Mouse (Mus musculus) thymus, adult 18-20 months (tissue): ENCODE measurements at regions not wholly inside any gene's neighbourhood (a gene's known extent, or its start where the extent isn't known, plus 50 kb on each side); places are given as distances from the start of the nearest gene placed in this dataset.
"Not testable (repeated sequence)": the region's sequence is repeated elsewhere in the genome, so short reads cannot be mapped to it uniquely, and the experiment has no call there.

ENCODE experiments used
- DNase-seq, 2 experiments: peaks; one replicate each; pipeline ENCODE4 v3.0.0; 2022; ENCODE audit warnings: mixed read lengths in 2 of 2

- no peak for DNase-seq
Observed at GRCm38 (mm10) chr4:7913191-7913590, 325.6 kb downstream of the Car8 start.

DNA sequence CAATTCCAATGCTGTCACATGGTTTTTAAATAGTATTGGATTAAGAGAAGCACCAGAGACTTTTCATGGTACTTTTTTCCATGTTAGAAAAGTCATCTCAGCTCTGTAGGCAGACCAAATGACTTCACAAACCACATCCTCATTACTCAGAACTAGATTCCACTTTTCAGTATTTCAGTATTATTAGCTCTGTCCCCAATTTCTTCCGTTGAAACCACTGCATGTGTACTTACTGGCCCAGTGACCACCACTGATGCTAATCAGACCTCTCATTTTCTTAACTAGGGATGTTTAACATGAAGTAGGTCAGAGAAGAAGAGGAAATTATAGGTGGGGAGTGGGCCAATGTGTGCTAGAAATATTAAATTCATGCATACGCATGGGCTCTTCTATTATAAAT is 326.2 kb downstream of the Car8 start:
- no peak for DNase-seq

GRCm38 (mm10) chr4:7903130-7903529 is 335.7 kb downstream of the Car8 start:
- DNase-seq: no peak

DNA sequence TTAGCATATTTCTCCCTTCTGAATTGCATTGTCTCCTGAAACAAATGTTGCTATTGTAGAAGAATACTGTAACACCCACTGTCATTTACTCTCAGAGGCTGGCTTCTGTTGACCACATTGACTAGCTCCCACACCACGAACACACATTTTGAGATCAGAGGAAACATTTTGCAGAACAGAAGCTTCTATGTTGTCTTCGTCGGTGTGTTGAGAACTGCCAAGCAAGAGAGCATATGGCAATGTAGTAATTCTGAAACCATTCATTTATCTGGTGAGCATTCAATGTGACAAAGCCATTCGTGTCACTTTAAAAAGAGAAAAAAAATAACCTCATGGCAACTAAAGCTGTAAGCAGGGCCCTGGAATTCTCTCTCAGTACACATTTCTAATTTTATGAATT is 343.9 kb downstream of the Car8 start:
- DNase-seq: no peak

- no peak for DNase-seq
Observed at GRCm38 (mm10) chr4:7891128-7891527, 347.7 kb downstream of the Car8 start.

DNA sequence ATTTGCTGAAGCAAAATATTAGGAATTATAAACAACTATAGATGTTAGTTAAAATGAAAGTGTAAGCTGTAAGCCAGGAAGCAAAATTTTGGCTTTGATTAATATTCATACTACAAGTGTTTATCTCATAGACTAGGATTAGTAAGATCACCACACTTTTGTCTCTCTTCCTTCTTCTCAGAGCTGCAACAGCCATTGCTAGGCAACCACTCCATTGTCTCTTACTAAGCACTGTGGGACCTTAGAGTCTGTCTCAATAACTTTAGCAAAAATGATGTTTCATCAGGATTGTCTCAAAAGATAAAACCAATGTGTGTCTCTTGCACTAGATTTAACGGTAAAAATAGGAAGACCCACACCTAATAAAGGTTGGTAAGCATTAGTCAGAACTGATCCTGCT is 384.3 kb downstream of the Car8 start:
- no peak for DNase-seq

DNA sequence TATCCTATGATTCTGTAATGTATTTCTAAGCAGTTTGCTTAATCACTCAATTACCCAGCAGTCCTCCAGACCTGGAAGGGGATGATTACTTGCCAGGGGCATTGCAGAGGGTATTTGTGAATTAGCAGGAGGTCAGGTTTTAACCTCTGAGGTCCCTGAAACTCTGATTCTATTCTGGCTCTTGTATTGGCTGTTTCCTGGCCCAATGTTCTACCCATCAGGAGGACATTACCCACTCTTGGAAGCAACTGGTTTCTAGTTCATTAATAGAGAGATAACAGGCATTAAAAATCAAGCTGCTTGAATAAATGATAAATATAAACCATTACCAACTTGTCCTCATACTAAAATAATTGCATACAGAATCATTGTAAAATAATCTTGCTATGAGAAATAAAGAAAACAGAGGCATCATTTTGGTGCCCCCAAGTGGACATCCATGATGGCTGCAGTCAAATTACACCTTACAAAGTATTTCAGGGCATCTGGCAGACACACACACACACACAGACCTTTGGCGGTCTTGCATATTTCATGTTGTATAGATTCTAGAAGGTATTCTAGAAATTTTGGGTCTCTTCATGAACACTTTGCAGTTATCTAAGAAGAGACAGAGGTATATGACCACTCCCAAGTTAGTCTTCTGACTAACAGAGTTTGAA is 385.6 kb downstream of the Car8 start:
- DNase-seq: peak; percentile 2 to 9

- DNase-seq: no peak
Observed at GRCm38 (mm10) chr4:7852006-7852615, 386.7 kb downstream of the Car8 start.

- no peak for DNase-seq
Observed at GRCm38 (mm10) chr4:7847411-7847810, 391.4 kb downstream of the Car8 start.

DNA sequence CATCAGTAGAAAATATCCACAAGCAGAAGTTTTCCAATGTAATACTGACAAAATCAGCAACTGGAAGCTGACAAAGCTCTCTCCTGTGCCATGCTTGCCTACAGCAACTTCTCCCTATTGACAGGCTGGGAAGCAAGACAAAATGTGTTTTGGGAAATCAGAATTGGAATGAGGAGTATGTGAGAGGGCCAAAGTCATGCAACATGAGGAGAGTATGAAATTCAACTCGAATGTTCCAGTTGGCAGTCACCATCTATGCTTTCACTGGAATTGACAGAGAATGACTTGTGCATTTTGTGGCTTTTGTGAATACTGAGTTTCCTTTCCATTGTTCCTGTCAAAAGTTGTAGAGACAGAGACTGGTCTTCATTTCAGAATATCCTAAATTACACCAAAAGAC is 409.7 kb downstream of the Car8 start:
- no peak for DNase-seq

DNA sequence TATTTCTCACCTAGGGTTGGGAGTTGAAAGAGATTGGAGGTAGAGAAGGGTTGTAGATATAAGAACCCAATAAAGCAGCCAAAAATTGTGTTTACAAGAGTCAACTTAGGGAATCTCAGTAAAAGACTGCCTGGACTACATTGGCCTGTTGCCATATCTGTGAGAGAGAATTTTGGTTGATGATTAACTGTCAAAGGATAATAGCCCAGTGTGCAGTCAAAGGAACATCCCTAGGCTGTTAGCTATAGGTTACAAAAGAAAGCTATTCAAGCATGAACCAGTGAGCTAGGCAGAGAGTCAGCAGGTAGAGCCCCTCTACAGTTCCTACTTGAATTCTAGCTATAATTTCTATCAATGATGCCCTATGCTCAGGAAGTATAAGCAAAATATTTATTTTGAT is 419.0 kb downstream of the Car8 start:
- DNase-seq: no peak

GRCm38 (mm10) chr4:7777761-7778160 is 461.1 kb downstream of the Car8 start:
- not testable (repeated sequence) for DNase-seq

DNA sequence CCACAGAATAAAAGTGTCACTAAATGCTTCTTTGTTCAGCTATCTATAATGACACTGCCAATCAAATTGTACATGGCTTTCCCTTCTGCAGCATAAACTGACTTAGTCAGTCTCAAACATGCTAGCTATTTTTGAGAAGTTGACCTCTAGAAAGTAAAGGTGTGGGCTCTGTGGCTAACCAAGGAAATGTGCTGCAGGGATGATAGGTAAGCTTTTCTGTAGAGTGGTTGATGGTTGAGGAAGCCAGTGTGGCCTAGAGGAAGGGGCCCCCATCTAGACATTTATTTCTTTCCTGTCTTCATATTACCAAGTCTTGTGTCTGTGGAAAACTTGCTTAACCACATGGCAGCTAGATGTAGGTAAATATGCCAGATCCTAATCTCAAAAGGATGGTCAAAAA is 483.4 kb downstream of the Car8 start:
- no peak for DNase-seq

GRCm38 (mm10) chr4:7753931-7754330 is 484.9 kb downstream of the Car8 start:
- DNase-seq: no peak

- no peak for DNase-seq
Observed at GRCm38 (mm10) chr4:7751208-7751607, 487.6 kb downstream of the Car8 start.

DNA sequence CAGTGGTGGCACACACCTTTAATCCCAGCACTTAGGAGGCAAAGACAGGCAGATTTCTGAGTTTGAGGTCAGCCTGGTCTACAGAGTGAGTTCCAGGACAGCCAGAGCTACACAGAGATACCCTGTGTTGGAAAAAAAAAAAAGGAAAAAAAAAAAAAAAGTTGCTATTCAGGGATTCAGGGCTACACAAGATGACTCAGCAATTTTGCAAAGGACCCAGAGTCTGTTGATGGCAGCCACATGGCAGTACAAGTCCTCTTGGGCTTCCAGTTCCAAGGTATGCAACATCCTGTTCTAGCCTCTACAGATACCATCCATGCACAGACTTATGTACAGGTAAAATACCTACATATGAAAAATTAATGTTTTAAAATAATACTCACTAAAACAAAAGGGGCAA is 515.9 kb downstream of the Car8 start:
- DNase-seq: no peak

DNA sequence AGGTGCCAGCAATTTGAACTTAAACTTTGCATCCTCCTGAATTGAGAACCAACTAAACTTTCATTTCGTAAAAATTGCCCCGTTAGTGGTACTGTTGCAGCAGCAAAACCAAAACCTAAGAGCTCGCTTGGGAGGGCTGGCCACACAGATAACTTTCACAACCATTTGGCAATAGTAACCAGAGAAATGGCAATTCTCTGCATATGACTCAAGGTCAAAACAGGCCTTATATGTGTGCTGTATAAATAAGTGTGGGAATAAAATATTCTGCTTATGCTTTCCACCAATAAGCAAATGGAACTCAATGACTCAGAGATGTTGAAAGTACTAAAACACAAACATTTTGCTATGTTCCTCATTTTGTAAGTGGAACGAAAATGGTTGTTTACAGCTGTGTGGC is 550.3 kb downstream of the Car8 start:
- no peak for DNase-seq

GRCm38 (mm10) chr4:7687231-7687630 is 551.6 kb downstream of the Car8 start:
- DNase-seq: peak in 1 of 2 experiments; percentile 19

DNA sequence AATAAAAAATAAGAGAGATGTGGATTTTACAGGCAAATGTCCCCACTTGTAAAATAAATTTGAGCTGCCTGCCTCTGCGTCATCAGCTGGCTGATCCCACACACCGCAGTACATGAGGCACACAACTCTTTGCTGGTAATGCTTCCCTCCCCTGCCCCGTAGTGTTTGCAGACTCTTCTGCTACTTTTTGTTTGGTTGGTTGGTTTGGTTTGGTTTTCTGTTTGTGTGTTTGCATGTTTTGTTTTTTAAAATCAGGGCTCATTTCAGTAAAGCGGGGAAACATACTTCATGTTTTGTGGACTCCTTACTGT is 568.1 kb downstream of the Car8 start:
- DNase-seq: no peak

- DNase-seq: no peak
Observed at GRCm38 (mm10) chr4:7669992-7670794, 568.6 kb downstream of the Car8 start.

GRCm38 (mm10) chr4:7666935-7667594 is 571.8 kb downstream of the Car8 start:
- no peak for DNase-seq

DNA sequence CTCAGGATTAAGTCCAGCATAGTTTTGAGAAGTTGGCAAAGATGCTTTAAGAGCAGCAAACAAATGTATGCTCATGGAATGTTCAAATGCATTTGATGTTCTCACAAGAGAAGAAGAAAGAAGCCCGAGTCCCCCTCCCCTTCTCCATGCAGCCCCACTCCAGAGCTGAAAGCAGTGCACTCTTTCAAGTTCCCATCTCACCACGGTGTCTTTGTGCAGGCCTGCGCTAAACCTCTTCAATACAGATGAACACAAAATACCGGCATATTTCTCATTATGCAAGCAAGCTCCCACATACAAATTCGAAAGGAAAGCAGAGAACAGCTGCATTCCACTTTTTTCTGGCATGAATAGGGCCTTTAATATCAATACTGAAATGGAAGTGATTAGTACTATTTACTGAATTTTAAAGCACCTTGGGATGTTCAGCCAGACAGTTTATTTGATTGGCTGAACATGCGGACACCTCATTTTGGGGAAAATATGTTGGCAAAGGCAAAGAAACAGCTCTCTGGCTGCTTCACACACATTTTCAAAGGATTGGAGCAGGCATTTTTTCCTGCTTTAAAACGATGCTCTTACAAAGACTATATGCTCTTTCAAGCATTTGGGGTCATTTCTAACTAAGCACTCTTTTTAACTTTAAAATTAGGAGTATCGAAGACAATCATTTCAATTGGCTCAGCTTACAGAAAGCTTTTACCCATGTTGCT is 595.8 kb downstream of the Car8 start:
- no peak for DNase-seq
